Mouse (Mus musculus): Measurements from ENCODE around the gene 2310022B05Rik.

GRCm38 (mm10) chr8:124589393-124589792 lies 73.8 kb downstream of the 2310022B05Rik start:
- TF ChIP-seq EP300 (IDR thresholded peaks at IDR 0.05; ENCODE audit: insufficient read depth, low read depth, low read length) (no peak), CTCF (IDR thresholded peaks at IDR 0.05; ENCODE audit: low read depth, low read length) (no peak)

All from ES-Bruce4 (cell line).